Mouse (Mus musculus): Measurements from ENCODE around the gene Hs3st3a1. TPM values are rescaled to one million over a fixed set of nuclear protein-coding genes. Genes with fewer than 3 reads are reported as not detected.

Gene Hs3st3a1
- polyA plus RNA-seq, 1 experiment from 2014 or later, result 1.6 TPM

DNA sequence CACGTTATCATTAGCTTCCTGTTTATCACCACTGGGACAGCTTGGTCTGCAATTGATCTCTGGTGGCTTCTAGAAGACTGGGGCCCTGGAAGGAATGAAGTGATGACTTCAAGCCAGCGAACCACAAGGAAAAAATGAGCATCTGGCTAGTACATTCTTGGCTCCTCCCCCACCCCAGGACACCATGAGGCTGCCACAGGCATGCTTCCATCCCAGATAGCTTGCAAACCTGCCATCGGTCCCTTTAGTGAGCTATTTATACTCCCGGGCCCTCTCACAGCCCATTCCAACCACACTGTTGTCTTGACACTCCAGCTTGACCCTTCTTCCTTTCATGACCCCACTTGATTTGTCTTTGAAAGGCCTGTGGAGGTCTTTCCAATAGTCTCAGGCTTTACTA, 127.6 kb downstream of the Hs3st3a1 start:
- H3K4me3 ChIP-seq (ENCODE audit: low read depth, low read length), result no peak overlapping the region
- no peak overlapping the region for H3K9ac ChIP-seq (ENCODE audit: low read depth, low read length)
- no peaks in the 10 kb centered on the region for H3K9me3 ChIP-seq (replicated peaks; ENCODE audit: control insufficient read depth, low read length, poor library complexity, severe bottlenecking)
- no peak overlapping the region for H3K27ac ChIP-seq (ENCODE audit: low read length)
- ATAC-seq, result no peak
- H3K36me3 ChIP-seq (ENCODE audit: control insufficient read depth, insufficient read depth, low read length), result no peaks in the 10 kb centered on the region
- no peaks in the 10 kb centered on the region for H3K27me3 ChIP-seq (ENCODE audit: control insufficient read depth, insufficient read depth, low read depth, low read length)
- 62% methylated on average over 4 of the region's 4 CpGs for WGBS
- H3K4me1 ChIP-seq (ENCODE audit: control insufficient read depth, insufficient read depth, low read length), result no peaks in the 10 kb centered on the region
- no peak overlapping the region for H3K4me2 ChIP-seq (ENCODE audit: low read length)

Other genes with a start within 250 kb of the Hs3st3a1 start
- 0.85 and 1.2 TPM in 2 replicates for gene F930015N05Rik, start 1.3 kb downstream of the Hs3st3a1 start, polyA plus RNA-seq (2015; fragmentation: Nextera tagmentation; extraction: Ambion mirVana)